Mouse (Mus musculus) stomach, embryonic 16.5 days (tissue): ENCODE measurements around the gene Clstn2. TPM values are rescaled to one million over a fixed set of nuclear protein-coding genes. Genes with fewer than 3 reads are reported as not detected.

Experiments used
- ATAC-seq: fragments of 200-750 bp; cut with Nextera tagmentation; 2 replicates; pipeline ENCODE4 v1.8.0; 2017; ENCODE audit warnings: moderate number of reproducible peaks, moderate TSS enrichment; ENCODE audit not compliant: insufficient read depth, low FRiP score
- H3K27ac ChIP-seq: fragments of 300-500 bp; sonication (generic); 2 replicates; pipeline ENCODE4 v1.5.1; 2014; ENCODE audit warnings: low read length
- H3K27me3 ChIP-seq: fragments of 300-500 bp; sonication (generic); 2 replicates; pipeline ENCODE4 v1.6.1; 2014; ENCODE audit warnings: low read length, control low read depth, mixed read lengths; ENCODE audit not compliant: control insufficient read depth, insufficient read depth
- H3K36me3 ChIP-seq: fragments of 300-500 bp; sonication (generic); 2 replicates; pipeline ENCODE4 v1.6.1; 2014; ENCODE audit warnings: low read length; ENCODE audit not compliant: control insufficient read depth, insufficient read depth
- H3K4me1 ChIP-seq: fragments of 300-500 bp; sonication (generic); 2 replicates; pipeline ENCODE4 v1.6.1; 2014; ENCODE audit warnings: low read length, control low read depth, mixed read lengths; ENCODE audit not compliant: control insufficient read depth, insufficient read depth
- H3K4me2 ChIP-seq: fragments of 300-500 bp; sonication (generic); 2 replicates; pipeline ENCODE4 v1.6.1; 2014; ENCODE audit warnings: low read depth, low read length, mixed read lengths
- H3K4me3 ChIP-seq: fragments of 300-500 bp; sonication (generic); replicated peaks from 2 replicates; pipeline ENCODE4 v1.5.1; 2014; ENCODE audit warnings: mild to moderate bottlenecking, low read length
- H3K9ac ChIP-seq: fragments of 300-500 bp; sonication (generic); 2 replicates; pipeline ENCODE4 v1.6.1; 2014; ENCODE audit warnings: low read length
- H3K9me3 ChIP-seq: fragments of 300-500 bp; sonication (generic); replicated peaks from 2 replicates; pipeline ENCODE4 v1.6.1; 2016; ENCODE audit warnings: low read length, control low read depth; ENCODE audit not compliant: control insufficient read depth
- WGBS: fragments of 180-500 bp; shearing (Covaris S2); extraction: QIAGEN DNeasy Blood & Tissue Kit; methylation state at CpG from one replicate; pipeline ENCODE4 v1.1.7; 2014; 5-methylcytosine and 5-hydroxymethylcytosine counted together
- polyA plus RNA-seq: library from polyadenylated mRNA; unstranded; fragments of >200 nt; fragmentation: Nextera tagmentation; extraction: Ambion mirVana; gene quantifications from 2 replicates; pipeline ENCODE4 v1.2.1, GENCODE M21; 2015

Gene Clstn2
- polyA plus RNA-seq, 1 experiment from 2014 or later = 1.0 TPM

GRCm38 (mm10) chr9:97429885-97430449, 603.0 kb downstream of the Clstn2 start:
- Histone ChIP-seq H3K4me3 (no peak overlapping the region), H3K4me1 (no peaks in the 10 kb centered on the region), H3K36me3 (no peaks in the 10 kb centered on the region), H3K9ac (no peak overlapping the region), H3K27ac (no peak overlapping the region), H3K4me2 (no peak overlapping the region), H3K27me3 (no peaks in the 10 kb centered on the region), H3K9me3 (no peaks in the 10 kb centered on the region)
- no peak for ATAC-seq
- WGBS = 62% methylated on average over 1 of the region's 1 CpGs

- 82% methylated on average over 7 of the region's 7 CpGs for WGBS
- no peak overlapping the region for H3K27ac ChIP-seq
- H3K27me3 ChIP-seq = no peaks in the 10 kb centered on the region
- no peak overlapping the region for H3K4me2 ChIP-seq
- H3K4me1 ChIP-seq = no peaks in the 10 kb centered on the region
- H3K9ac ChIP-seq = no peak overlapping the region
- H3K36me3 ChIP-seq = no peaks in the 10 kb centered on the region
- H3K4me3 ChIP-seq = no peak overlapping the region
- ATAC-seq = no peak
- H3K9me3 ChIP-seq = no peaks in the 10 kb centered on the region
Measured at GRCm38 (mm10) chr9:97428127-97428526, 604.9 kb downstream of the Clstn2 start.

GRCm38 (mm10) chr9:97420896-97421295, 612.1 kb downstream of the Clstn2 start:
- WGBS = 66% methylated on average over 5 of the region's 5 CpGs
- ATAC-seq = no peak
- Histone ChIP-seq H3K27me3 (no peaks in the 10 kb centered on the region), H3K4me1 (no peaks in the 10 kb centered on the region), H3K9ac (no peak overlapping the region), H3K9me3 (no peaks in the 10 kb centered on the region), H3K36me3 (no peaks in the 10 kb centered on the region), H3K27ac (no peak overlapping the region), H3K4me3 (no peak overlapping the region), H3K4me2 (no peak overlapping the region)

- H3K9ac ChIP-seq = no peak overlapping the region
- no peaks in the 10 kb centered on the region for H3K27me3 ChIP-seq
- no peak overlapping the region for H3K27ac ChIP-seq
- no peak overlapping the region for H3K4me3 ChIP-seq
- no peak overlapping the region for H3K4me2 ChIP-seq
- WGBS = 82% methylated on average over 6 of the region's 6 CpGs
- no peaks in the 10 kb centered on the region for H3K4me1 ChIP-seq
- no peaks in the 10 kb centered on the region for H3K36me3 ChIP-seq
- no peaks in the 10 kb centered on the region for H3K9me3 ChIP-seq
- no peak for ATAC-seq
Measured at GRCm38 (mm10) chr9:97414876-97415668, 617.9 kb downstream of the Clstn2 start.

GRCm38 (mm10) chr9:97408142-97408541, 624.8 kb downstream of the Clstn2 start:
- H3K4me3 ChIP-seq = no peak overlapping the region
- H3K9me3 ChIP-seq = no peaks in the 10 kb centered on the region
- ATAC-seq = no peak
- H3K4me1 ChIP-seq = no peaks in the 10 kb centered on the region
- no peaks in the 10 kb centered on the region for H3K27me3 ChIP-seq
- H3K36me3 ChIP-seq = no peaks in the 10 kb centered on the region
- no peak overlapping the region for H3K27ac ChIP-seq
- WGBS = 76% methylated on average over 2 of the region's 2 CpGs
- no peak overlapping the region for H3K9ac ChIP-seq
- no peak overlapping the region for H3K4me2 ChIP-seq
